Mouse (Mus musculus): ENCODE measurements around the gene Galnt6. TPM values are rescaled to one million over a fixed set of nuclear protein-coding genes. Genes with fewer than 3 reads are reported as not detected.

Gene Galnt6
- total RNA-seq, 2 experiments from 2014 or later, result 0.34 to 0.40 TPM

- intact Hi-C loops (cut with DNase I), result no loop called here
- DNase-seq, result no peak
Measured at GRCm38 (mm10) chr15:100665411-100666218, 63.6 kb downstream of the Galnt6 start.

DNA sequence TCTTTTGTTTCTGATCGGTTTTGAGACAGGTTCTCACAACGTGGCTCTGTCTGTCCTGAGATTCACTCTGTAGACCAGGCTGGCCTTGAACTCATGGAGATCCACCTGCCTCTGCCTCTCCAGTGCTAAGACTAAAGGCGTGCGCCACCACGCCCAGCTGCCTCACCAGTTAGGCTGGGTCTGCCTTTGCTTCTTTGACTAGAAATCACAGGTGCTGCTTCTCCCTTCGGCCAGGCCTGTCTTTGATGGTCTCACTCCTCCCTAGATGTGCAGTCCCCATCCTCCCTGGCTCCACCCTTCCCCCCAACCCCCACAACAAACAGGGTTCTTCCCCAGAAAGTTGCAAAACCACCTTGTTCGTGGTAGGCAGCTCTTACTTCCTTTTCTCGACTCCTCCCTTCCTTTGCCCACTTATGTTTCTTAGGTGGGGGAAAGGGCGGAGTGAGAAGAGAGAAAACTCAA is 64.3 kb downstream of the Galnt6 start:
- intact Hi-C loops (cut with DNase I), result no loop called here
- no peak for DNase-seq

- DNase-seq, result no peak
- intact Hi-C loops (cut with DNase I), result no loop called here
Measured at GRCm38 (mm10) chr15:100660805-100661204, 68.4 kb downstream of the Galnt6 start.

GRCm38 (mm10) chr15:100660306-100660705 is 68.9 kb downstream of the Galnt6 start:
- intact Hi-C loops (cut with DNase I), result no loop called here
- DNase-seq, result peak; percentile 33

- DNase-seq, result no peak
- intact Hi-C loops (cut with DNase I), result no loop called here
Measured at GRCm38 (mm10) chr15:100655201-100655600, 74.0 kb downstream of the Galnt6 start.

DNA sequence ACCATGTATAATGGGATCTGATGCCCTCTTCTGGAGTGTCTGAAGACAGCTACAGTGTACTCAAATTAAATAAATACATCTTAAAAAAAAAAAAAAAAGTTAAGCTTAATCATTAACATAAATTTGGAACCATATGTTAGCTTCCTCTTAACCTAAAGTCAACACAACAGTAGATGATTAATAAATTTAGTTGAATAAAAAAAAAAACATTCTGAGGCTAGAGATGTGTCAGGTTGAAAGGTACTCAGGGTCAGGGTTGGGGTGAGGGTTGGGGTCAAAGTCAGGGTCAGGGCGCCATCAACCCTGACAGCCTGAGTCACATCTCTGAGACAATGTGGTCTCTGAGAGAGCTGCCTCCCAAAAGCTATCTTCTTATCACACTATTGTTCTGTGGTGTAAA is 74.9 kb downstream of the Galnt6 start:
- no peak for DNase-seq
- intact Hi-C loops (cut with DNase I), result no loop called here

GRCm38 (mm10) chr15:100651610-100652009 is 77.6 kb downstream of the Galnt6 start:
- intact Hi-C loops (cut with DNase I), result no loop called here
- DNase-seq, result no peak

DNA sequence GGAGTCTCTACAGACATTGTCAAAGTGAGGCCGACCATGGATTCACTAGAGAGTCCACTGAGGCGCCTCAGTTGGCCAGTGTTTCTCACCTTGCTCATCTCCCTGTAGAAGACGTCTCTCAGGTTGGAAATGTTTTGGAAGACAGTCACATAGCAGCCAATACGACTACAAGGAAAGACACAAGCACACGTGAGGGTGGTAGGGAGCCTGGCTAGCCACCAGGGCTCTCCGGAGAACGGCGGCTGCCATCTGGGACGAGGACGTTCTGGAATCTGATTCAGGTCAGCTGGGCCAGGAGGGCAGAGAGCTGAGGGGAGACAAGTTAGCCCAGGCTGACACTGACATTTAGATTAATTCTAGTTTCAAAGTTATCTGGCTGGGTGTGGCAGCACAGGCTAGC is 79.1 kb downstream of the Galnt6 start:
- DNase-seq, result no peak
- intact Hi-C loops (cut with DNase I), result no loop called here

GRCm38 (mm10) chr15:100646161-100646560 is 83.0 kb downstream of the Galnt6 start:
- intact Hi-C loops (cut with DNase I), result no loop called here
- no peak for DNase-seq

- intact Hi-C loops (cut with DNase I), result no loop called here
- DNase-seq, result no peak
Measured at GRCm38 (mm10) chr15:100642451-100642850, 86.7 kb downstream of the Galnt6 start.

Small RNAs within 50 kb of the gene (microRNA-seq; reads per million reads assigned to microRNA genes)
- not detected for gene Mir6961

Other genes starting within 250 kb of the Galnt6 start
- gene Csrnp2, start 233.9 kb downstream of the Galnt6 start, total RNA-seq (2021), result 10 to 100 TPM; 53.1 to 54.0 TPM
- 10 to 100 TPM; 33.0 to 36.5 TPM for gene Tfcp2, start 177.4 kb downstream of the Galnt6 start, total RNA-seq (2021)
- 100 to 1,000 TPM; 123 to 125 TPM for gene Pou6f1, start 129.4 kb downstream of the Galnt6 start, total RNA-seq (2021)
- 10 to 100 TPM; 67.6 to 71.0 TPM for gene Dazap2, start 114.0 kb downstream of the Galnt6 start, total RNA-seq (2021)
- gene Smagp, start 92.4 kb downstream of the Galnt6 start, total RNA-seq (2021), result 1 to 10 TPM; 2.4 to 3.2 TPM
- 1 to 10 TPM; 1.8 to 2.4 TPM for gene Bin2, start 59.8 kb downstream of the Galnt6 start, total RNA-seq (2021)
- gene Cela1, start 41.5 kb downstream of the Galnt6 start, total RNA-seq (2021), result 1 to 10 TPM in 1 of 2 experiments, under 1 TPM in 1; 0.74 to 1.2 TPM
- 10 to 100 TPM; 70.6 to 78.6 TPM for gene Slc4a8, start 32.4 kb upstream of the Galnt6 start, total RNA-seq (2021)
- gene Scn8a, start 140.5 kb upstream of the Galnt6 start, total RNA-seq (2021), result 100 to 1,000 TPM; 106 to 113 TPM